Mouse (Mus musculus) neutrophil, adult 83 days (primary cell): ENCODE results near the gene Gm21836. TPM values are rescaled to one million over a fixed set of nuclear protein-coding genes. Genes with fewer than 3 reads are reported as not detected.

Experiments used
- total RNA-seq, 2 experiments: library from RNA; stranded (reverse); gene quantifications; one replicate each; pipeline ENCODE4 v1.2.4; 2023

Gm21836 gene
- not detected for total RNA-seq

DNA sequence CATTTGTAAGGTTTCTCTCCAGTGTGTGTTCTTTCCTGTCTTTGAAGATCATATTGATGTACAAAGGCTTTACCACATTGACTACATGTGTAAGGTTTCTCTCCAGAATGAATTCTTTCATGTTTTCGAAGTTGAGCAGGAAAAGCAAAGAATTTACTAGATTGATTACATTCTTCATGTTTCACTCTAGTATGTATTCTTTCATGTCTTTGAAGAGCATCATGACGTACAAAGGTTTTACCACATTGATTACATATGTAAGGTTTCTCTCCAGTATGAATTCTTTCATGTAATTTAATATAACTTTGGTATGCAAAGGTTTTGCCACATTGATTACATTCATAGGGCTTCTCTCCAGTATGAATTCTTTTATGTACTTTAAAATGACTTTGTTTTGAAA, at the start of gene Gm21836:
TSS of gene Gm21836 (minus strand) at position 101 of the 400 bp plus-strand sequence.

DNA sequence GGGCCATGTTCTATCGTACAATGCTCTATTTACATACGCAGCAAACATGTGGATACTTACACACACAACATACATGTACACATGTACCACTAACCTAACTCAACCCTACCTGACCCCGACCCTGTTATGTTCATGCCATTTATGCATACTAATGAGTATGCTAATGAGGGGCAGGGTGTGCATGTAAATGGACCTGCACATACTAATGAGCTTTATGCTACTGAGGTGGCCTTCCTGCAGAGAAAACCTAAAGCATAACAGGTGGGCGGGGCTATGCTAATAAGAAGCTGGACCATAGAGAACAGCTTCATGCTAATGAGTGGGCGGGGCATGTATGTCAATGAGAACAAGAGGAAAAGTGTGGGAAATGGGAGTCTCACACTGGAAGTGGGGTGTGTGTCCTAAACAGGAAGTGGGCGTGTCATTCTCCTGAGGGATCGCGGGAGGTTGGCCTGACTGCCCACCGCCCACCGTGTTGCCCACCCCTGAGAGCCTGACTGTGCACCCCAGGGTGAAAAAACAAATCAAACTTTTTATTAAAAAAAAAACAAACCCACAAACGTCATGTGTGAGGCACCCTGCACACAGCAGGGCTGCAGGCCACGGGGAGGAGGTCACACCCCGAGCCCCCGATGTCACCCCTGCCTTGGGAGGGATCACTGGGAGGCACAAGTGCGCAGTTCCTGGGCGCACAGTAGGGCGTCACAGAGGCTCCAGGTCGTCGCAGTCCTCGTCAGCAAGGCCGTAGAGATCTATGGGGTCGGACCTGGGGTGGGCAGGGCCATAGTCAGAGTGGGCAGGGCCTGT, 17.3 kb downstream of the Gm21836 start, which contains the start of gene Ppp2r3d:
TSS of gene Ppp2r3d (minus strand) at position 803 of the 807 bp plus-strand sequence.

Other genes starting within 250 kb of the Gm21836 start
- gene 2010315B03Rik, start 181.1 kb downstream of the Gm21836 start, total RNA-seq, result 1 to 10 TPM; 8.3 TPM
- 100 to 1,000 TPM; 139 to 147 TPM for gene Ppp2r3d, start 16.9 kb downstream of the Gm21836 start, total RNA-seq